Mouse (Mus musculus) forebrain, embryonic 16.5 days (tissue): ENCODE data around the gene Tbc1d8. TPM values are rescaled to one million over a fixed set of nuclear protein-coding genes. Genes with fewer than 3 reads are reported as not detected.

ENCODE experiments used
- ATAC-seq: fragments of 200-750 bp; cut with Nextera tagmentation; 2 replicates; pipeline ENCODE4 v1.8.0; 2017; ENCODE audit warnings: mild to moderate bottlenecking, moderate library complexity
- H3K27ac ChIP-seq: fragments of 300-500 bp; sonication (generic); 2 replicates; pipeline ENCODE4 v1.5.1; 2014; ENCODE audit warnings: low read length, control low read depth
- H3K27me3 ChIP-seq: fragments of 300-500 bp; sonication (generic); replicated peaks from 2 replicates; pipeline ENCODE4 v1.6.1; 2014; ENCODE audit warnings: low read length; ENCODE audit not compliant: control insufficient read depth, insufficient read depth
- H3K36me3 ChIP-seq: fragments of 300-500 bp; sonication (generic); 2 replicates; pipeline ENCODE4 v1.6.1; 2014; ENCODE audit not compliant: control insufficient read depth, insufficient read depth
- H3K4me1 ChIP-seq: fragments of 300-500 bp; sonication (generic); replicated peaks from 2 replicates; pipeline ENCODE4 v1.6.1; 2014; ENCODE audit warnings: low read length; ENCODE audit not compliant: control insufficient read depth, insufficient read depth
- H3K4me2 ChIP-seq: fragments of 300-500 bp; sonication (generic); 2 replicates; pipeline ENCODE4 v1.6.1; 2014; ENCODE audit warnings: mild to moderate bottlenecking, low read length, control low read depth
- H3K4me3 ChIP-seq: fragments of 300-500 bp; sonication (generic); replicated peaks from 2 replicates; pipeline ENCODE4 v1.5.1; 2014; ENCODE audit warnings: mild to moderate bottlenecking, low read length, control low read depth
- H3K9ac ChIP-seq: fragments of 300-500 bp; sonication (generic); replicated peaks from 2 replicates; pipeline ENCODE4 v1.6.1; 2014; ENCODE audit warnings: low read depth, low read length, control low read depth
- H3K9me3 ChIP-seq: fragments of 300-500 bp; sonication (generic); 2 replicates; pipeline ENCODE4 v1.6.1; 2016; ENCODE audit warnings: low read length; ENCODE audit not compliant: control insufficient read depth
- WGBS: fragments of 180-500 bp; shearing (Covaris S2); extraction: QIAGEN DNeasy Blood & Tissue Kit; methylation state at CpG from one replicate; pipeline ENCODE4 v1.1.7; 2014; 5-methylcytosine and 5-hydroxymethylcytosine counted together
- polyA plus RNA-seq: library from polyadenylated mRNA; unstranded; fragments of >200 nt; fragmentation: Nextera tagmentation; extraction: Ambion mirVana; gene quantifications from 2 replicates; pipeline ENCODE4 v1.2.1, GENCODE M21; 2015

Gene Tbc1d8
- polyA plus RNA-seq, 1 experiment from 2014 or later: 13.0 TPM

- no peak overlapping the region for H3K4me2 ChIP-seq
- H3K27ac ChIP-seq: no peak overlapping the region
- no peaks in the 10 kb centered on the region; the same call in 1 of the 2 replicates for H3K4me1 ChIP-seq
- H3K36me3 ChIP-seq: no peaks in the 10 kb centered on the region
- H3K9me3 ChIP-seq: no peaks in the 10 kb centered on the region; the same call in 1 of the 2 replicates
- H3K27me3 ChIP-seq: no peaks in the 10 kb centered on the region
- no peak overlapping the region for H3K4me3 ChIP-seq
- no peak for ATAC-seq
- WGBS: 90% methylated on average over 9 of the region's 9 CpGs
- no peak overlapping the region for H3K9ac ChIP-seq
Observed at GRCm38 (mm10) chr1:39384914-39385313, 93.6 kb downstream of the Tbc1d8 start.

- H3K4me3 ChIP-seq: no peak overlapping the region
- H3K27me3 ChIP-seq: no peaks in the 10 kb centered on the region
- H3K4me2 ChIP-seq: no peak overlapping the region
- no peak for ATAC-seq
- peaks cover 4% of the 10 kb centered on the region for H3K36me3 ChIP-seq
- WGBS: 93% methylated on average over 9 of the region's 9 CpGs
- no peak overlapping the region for H3K9ac ChIP-seq
- H3K4me1 ChIP-seq: no peaks in the 10 kb centered on the region
- no peaks in the 10 kb centered on the region; the same call in 1 of the 2 replicates for H3K9me3 ChIP-seq
- H3K27ac ChIP-seq: no peak overlapping the region
Observed at GRCm38 (mm10) chr1:39381017-39381416, 97.5 kb downstream of the Tbc1d8 start.

- H3K9ac ChIP-seq: no peak overlapping the region
- no peak overlapping the region for H3K4me2 ChIP-seq
- no peaks in the 10 kb centered on the region for H3K27me3 ChIP-seq
- no peak overlapping the region for H3K4me3 ChIP-seq
- H3K4me1 ChIP-seq: no peaks in the 10 kb centered on the region
- peaks cover 8% of the 10 kb centered on the region for H3K36me3 ChIP-seq
- 84% methylated on average over 5 of the region's 5 CpGs for WGBS
- no peaks in the 10 kb centered on the region; the same call in 1 of the 2 replicates for H3K9me3 ChIP-seq
- ATAC-seq: no peak
- no peak overlapping the region for H3K27ac ChIP-seq
Observed at GRCm38 (mm10) chr1:39379021-39379420, 99.5 kb downstream of the Tbc1d8 start.

GRCm38 (mm10) chr1:39378540-39378939 is 100.0 kb downstream of the Tbc1d8 start:
- no peak overlapping the region for H3K4me3 ChIP-seq
- no peaks in the 10 kb centered on the region for H3K27me3 ChIP-seq
- H3K27ac ChIP-seq: no peak overlapping the region
- no peak for ATAC-seq
- H3K4me2 ChIP-seq: no peak overlapping the region
- peaks cover 8% of the 10 kb centered on the region for H3K36me3 ChIP-seq
- 49% methylated on average over 1 of the region's 1 CpGs for whole genome bisulfite sequencing
- H3K4me1 ChIP-seq: no peaks in the 10 kb centered on the region
- H3K9me3 ChIP-seq: no peaks in the 10 kb centered on the region
- H3K9ac ChIP-seq: no peak overlapping the region

GRCm38 (mm10) chr1:39376726-39377240 is 101.8 kb downstream of the Tbc1d8 start:
- 95% methylated on average over 9 of the region's 9 CpGs for WGBS
- Histone ChIP-seq H3K4me2 (no peak overlapping the region), H3K27ac (no peak overlapping the region), H3K36me3 (peaks cover 16% of the 10 kb centered on the region), H3K9ac (no peak overlapping the region), H3K4me3 (no peak overlapping the region), H3K27me3 (no peaks in the 10 kb centered on the region), H3K9me3 (no peaks in the 10 kb centered on the region), H3K4me1 (no peaks in the 10 kb centered on the region)
- ATAC-seq: no peak

- 93% methylated on average over 7 of the region's 7 CpGs for WGBS
- H3K4me1 ChIP-seq: no peaks in the 10 kb centered on the region
- H3K36me3 ChIP-seq: peaks cover 19% of the 10 kb centered on the region
Observed at GRCm38 (mm10) chr1:39376121-39376520, 102.4 kb downstream of the Tbc1d8 start.

GRCm38 (mm10) chr1:39374231-39374809 is 104.2 kb downstream of the Tbc1d8 start:
- peaks cover 25% of the 10 kb centered on the region for H3K36me3 ChIP-seq
- no peak for ATAC-seq

More at GRCm38 (mm10) chr1:39376121-39376520, 102.4 kb downstream of the Tbc1d8 start:
- Histone ChIP-seq H3K27ac (no peak overlapping the region), H3K4me2 (no peak overlapping the region), H3K27me3 (no peaks in the 10 kb centered on the region), H3K9me3 (no peaks in the 10 kb centered on the region), H3K4me3 (no peak overlapping the region), H3K9ac (no peak overlapping the region)
- no peak for ATAC-seq

GRCm38 (mm10) chr1:39373378-39373777 is 105.2 kb downstream of the Tbc1d8 start:
- WGBS: 47% methylated on average over 4 of the region's 4 CpGs
- no peaks in the 10 kb centered on the region for H3K9me3 ChIP-seq
- no peak overlapping the region for H3K27ac ChIP-seq
- H3K4me2 ChIP-seq: no peak overlapping the region
- no peak overlapping the region for H3K4me3 ChIP-seq
- peaks cover 25% of the 10 kb centered on the region for H3K36me3 ChIP-seq
- H3K4me1 ChIP-seq: peaks cover 12% of the 10 kb centered on the region
- H3K9ac ChIP-seq: no peak overlapping the region
- ATAC-seq: no peak
- H3K27me3 ChIP-seq: no peaks in the 10 kb centered on the region

More at GRCm38 (mm10) chr1:39374231-39374809, 104.2 kb downstream of the Tbc1d8 start:
- no peak overlapping the region for H3K9ac ChIP-seq
- no peaks in the 10 kb centered on the region for H3K27me3 ChIP-seq
- H3K4me3 ChIP-seq: no peak overlapping the region
- no peak overlapping the region for H3K4me2 ChIP-seq
- no peak overlapping the region for H3K27ac ChIP-seq
- 83% methylated on average over 5 of the region's 5 CpGs for WGBS
- peaks cover 4% of the 10 kb centered on the region for H3K4me1 ChIP-seq
- no peaks in the 10 kb centered on the region for H3K9me3 ChIP-seq

GRCm38 (mm10) chr1:39372220-39372843 is 106.2 kb downstream of the Tbc1d8 start:
- Histone ChIP-seq H3K4me2 (no peak overlapping the region), H3K9me3 (no peaks in the 10 kb centered on the region), H3K9ac (no peak overlapping the region), H3K4me1 (peaks cover 12% of the 10 kb centered on the region), H3K27me3 (no peaks in the 10 kb centered on the region), H3K27ac (no peak overlapping the region), H3K4me3 (no peak overlapping the region), H3K36me3 (peaks cover 25% of the 10 kb centered on the region)
- ATAC-seq: no peak
- WGBS: 76% methylated on average over 8 of the region's 8 CpGs
